Mouse (Mus musculus) lung, postnatal 25 days (tissue): ENCODE results near the gene Gata1.
"Not testable (repeated sequence)": the region's sequence is repeated elsewhere in the genome, so short reads cannot be mapped to it uniquely, and the experiment has no call there.

Experiments
- DNase-seq: peaks from one replicate; pipeline ENCODE4 v3.0.0; 2022; ENCODE audit warnings: low spot score

Gene Gata1

DNA sequence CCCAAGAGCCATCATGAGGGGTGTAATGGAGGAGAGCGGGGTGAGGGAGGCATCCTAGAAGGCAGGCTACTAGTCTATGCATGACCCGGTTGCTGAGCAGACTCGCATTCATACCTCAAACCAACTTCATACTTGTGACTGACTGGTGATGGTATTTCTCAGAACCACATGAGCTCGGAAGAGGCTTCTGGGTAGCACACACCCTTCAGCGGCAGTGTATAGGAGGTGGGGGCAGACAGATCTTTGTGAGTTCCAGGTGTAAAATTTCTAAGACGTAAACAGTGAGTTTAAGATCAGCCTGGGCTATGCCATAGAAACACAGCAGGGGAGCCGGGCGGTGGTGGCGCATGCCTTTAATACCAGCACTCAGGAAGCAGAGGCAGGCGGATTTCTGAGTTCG lies at the start of gene Gata1:
Gene Gata1, minus strand, starts transcription at position 180 of the 400 bp plus-strand sequence.
- no peak for DNase-seq

DNA sequence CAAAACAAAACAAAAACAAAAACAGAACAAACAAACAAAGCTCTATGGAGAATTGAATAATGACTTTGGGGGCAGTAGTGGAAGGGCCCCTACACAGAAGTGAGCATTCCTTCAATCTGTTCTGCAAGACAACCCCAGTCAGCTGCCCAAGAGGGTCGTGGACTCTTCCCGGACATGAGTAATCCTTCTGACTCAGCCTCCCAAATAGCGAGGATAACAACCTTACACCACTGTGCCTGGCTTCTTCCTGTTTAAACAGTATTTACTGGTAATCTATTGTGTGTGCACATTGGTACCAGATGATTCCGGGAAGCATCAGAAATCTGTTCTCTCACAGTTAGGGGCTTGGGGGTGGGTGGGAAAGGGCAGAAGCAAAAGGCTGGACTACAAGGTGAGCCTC lies 48.9 kb upstream of the Gata1 start:
- DNase-seq = no peak

DNA sequence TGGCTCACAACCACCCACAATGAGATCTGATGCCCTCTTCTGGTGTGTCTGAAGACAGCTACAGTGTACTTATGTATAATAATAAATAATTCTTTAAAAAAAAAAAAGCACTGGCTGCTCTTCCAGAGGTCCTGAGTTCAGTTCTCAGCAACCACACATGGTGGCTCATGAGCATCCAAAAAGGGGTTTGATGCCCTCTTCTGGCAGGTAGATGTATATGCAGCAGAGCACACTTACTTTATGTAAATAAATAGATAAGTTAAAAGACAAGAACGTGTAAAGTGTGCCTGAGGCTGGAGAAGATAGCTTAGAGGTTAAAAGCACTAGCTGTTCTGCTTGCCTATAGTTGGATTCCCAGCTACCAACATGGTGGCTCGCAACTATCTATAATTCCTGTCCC lies 46.9 kb upstream of the Gata1 start:
- no peak for DNase-seq

- DNase-seq = no peak
Measured at GRCm38 (mm10) chrX:8020111-8020778, 42.4 kb upstream of the Gata1 start.

- DNase-seq = peak; percentile 5
Measured at GRCm38 (mm10) chrX:8018286-8018685, 40.4 kb upstream of the Gata1 start, which contains the start of gene Glod5. Glod5 (minus strand) TSS chrX:8018492.

- DNase-seq = peak; percentile 14
Measured at GRCm38 (mm10) chrX:8017142-8017541, 39.3 kb upstream of the Gata1 start.

DNA sequence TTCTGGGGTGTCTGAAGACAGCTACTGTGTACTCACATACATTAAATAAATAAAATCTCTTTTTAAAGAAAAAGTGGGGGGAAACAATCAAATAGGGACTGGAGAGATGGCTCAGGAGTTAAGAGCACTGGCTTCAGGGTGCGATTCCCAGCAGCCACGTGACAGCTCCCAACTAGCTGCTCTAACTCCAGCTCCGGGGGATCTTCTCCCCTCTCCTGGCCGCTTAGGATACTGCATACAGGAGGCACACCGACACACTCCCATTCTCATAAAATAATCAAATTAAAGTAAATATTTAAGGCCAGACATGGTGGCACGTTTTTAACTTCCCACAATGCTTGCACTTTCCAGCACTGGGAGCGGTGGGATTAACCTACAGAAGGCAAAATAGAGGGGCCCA lies 37.8 kb upstream of the Gata1 start:
- not testable (repeated sequence) for DNase-seq

GRCm38 (mm10) chrX:8013569-8014314 lies 35.9 kb upstream of the Gata1 start:
- DNase-seq = no peak

GRCm38 (mm10) chrX:8013157-8013556 lies 35.3 kb upstream of the Gata1 start:
- no peak for DNase-seq

GRCm38 (mm10) chrX:8009356-8009755 lies 31.5 kb upstream of the Gata1 start:
- not testable (repeated sequence) for DNase-seq

DNA sequence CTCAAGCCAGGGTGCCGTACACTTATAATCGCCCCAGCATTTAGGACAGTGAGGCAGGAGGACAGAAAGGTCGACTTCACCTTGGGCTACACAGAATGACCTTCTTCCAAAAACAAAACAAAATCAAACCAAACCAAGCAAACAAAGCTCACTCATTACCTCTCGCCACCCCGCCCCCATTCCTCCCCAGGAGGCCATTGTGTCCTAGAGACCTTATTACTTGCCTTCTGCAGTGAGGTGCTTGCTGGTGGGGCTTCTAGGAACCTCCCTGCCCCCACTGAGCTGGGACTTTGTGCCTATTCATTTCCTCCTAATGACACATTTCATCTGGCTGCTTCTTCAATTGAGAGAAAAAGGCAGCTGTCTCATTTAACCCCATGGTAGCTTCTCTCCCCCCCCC lies 30.7 kb upstream of the Gata1 start:
- DNase-seq = no peak

DNA sequence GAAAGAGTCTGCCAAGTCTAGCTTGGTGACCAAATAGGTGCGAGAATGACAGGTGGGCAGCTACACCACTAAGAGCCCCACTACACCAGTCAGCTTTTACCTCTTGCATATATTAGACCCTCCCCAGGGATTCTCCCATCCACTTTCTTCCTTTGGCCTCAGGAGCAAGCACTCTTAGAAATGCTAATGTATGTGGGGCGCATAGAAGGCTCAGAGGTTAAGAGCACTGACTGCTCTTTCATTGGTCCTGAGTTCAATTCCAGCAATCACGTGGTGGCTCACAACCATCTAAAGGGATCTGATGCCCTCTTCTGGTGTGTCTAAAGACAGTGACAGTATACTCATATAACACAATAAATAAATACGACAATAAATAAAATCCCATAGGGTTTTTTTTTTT lies 25.1 kb upstream of the Gata1 start:
- DNase-seq = no peak

GRCm38 (mm10) chrX:8002001-8002400 lies 24.1 kb upstream of the Gata1 start:
- no peak for DNase-seq

- no peak for DNase-seq
Measured at GRCm38 (mm10) chrX:8000546-8001192, 22.8 kb upstream of the Gata1 start.

GRCm38 (mm10) chrX:7993068-7993735 lies 15.3 kb upstream of the Gata1 start:
- DNase-seq = no peak

DNA sequence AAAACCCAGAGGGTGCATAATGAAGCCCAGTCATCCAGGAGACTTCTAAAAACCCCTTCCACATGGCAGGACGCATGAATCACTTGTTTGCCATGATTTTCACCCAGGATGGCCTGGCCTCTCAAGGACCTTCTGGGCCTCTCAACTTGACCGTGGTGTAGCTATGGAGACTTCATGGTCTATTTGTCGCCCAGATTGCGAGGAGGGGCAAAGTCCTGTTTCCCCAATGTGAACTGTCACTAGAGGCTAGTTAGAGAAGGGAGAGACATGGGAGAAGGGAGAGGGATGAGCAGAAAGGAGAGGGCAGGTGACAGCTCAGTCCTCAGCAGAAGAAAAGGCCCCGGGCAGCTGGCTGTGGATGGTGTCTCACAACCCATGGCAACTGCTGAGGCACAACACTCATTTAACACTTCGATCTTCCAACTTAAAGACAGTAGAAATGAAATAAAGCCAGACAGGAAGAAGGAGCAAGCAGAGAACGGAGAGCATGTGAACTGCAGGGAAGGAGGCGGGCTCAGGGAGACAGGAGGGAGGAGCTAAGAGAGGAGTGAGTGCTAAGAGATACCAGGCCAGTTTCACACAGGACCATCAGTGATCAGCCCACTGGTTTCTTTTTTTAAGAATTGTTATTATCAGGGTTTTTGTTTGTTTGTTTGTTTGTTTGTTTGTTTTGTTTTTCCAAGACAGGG lies 14.7 kb upstream of the Gata1 start:
- no peak for DNase-seq

DNA sequence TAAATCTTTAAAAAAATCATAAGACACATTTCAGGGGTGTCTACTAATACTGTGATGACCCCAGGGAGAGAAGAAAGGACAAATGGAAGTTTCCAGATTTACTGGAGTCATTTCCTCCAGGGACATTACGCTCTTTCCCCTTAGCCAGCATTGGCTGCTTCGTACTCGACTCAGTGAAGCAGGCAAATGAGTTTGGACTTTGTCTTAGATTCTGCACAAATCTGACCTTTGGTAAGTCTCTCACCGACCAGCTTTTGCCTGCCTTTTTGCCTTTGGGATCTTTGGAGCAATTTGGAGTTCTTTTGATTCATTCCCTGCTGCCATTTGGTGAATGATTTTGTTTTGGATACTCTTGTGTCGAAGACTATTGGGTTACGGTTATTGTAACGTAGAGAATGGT lies 3.5 kb upstream of the Gata1 start:
- no peak for DNase-seq

DNA sequence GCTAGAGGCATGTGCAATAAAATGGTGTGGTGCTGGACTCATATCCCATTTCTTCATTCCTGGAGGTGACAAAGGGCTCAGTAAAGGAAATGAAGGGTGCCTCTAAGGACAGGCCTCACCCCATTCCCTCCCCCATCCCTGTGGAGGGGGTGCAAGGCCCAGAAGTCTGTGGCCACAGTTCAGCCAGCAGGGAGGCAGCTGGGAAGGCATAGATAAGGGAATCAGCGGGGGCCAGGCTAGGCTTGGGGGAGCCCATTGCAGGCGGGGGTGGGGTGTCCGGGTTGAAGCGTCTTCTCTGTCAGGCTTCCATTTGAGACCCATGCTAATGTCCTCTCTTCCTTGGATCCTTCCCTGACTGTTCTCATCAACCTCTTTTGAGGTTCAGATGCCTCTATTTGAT lies 6.6 kb downstream of the Gata1 start:
- no peak for DNase-seq

GRCm38 (mm10) chrX:7968899-7969298 lies 9.0 kb downstream of the Gata1 start:
- DNase-seq = no peak

DNA sequence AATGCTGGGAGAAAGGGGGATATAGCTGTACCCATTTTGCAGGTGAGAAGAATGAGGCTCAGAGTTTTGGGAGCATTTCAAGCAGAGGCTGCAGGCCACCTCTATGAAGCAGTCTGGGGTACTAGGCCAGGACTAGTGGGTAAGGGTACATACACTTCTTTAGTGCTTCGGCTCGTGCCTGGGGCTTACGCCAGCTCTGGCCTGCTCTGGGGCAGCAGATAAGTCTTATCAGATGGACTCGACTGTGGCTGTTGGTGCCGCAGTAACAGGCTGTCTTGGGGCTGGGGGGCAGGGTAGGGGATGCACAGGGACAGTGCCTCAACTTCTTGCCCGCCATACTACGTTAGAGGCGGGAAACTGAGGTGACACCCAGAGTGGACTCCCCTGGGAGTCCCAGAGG lies 9.6 kb downstream of the Gata1 start:
- DNase-seq = no peak

GRCm38 (mm10) chrX:7967596-7968201 lies 10.2 kb downstream of the Gata1 start:
- no peak for DNase-seq

DNA sequence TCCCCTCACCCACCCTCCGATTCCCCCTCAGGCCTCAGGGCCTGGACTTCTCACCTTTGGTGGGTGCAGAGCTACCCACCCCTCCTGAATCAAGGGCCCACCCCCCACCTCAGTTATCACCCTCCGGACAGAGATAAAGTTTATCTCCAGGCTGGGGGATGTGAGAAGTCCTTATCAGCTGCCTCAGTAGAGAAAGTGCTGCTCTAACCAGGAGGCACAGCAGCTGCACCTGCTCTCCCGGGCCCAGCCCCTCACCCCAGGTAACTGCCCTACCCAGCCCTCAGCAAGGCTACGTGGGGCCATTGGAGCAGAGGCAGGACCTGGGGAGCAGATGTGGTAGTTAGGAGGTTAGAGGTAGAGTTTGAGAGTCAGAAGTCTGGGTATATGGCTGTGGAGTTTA lies 11.7 kb downstream of the Gata1 start:
- no peak for DNase-seq
